Mouse (Mus musculus): ENCODE data around the gene Sh3tc1. TPM values are rescaled to one million over a fixed set of nuclear protein-coding genes. Genes with fewer than 3 reads are reported as not detected.

Sh3tc1 gene
- polyA plus RNA-seq, 1 experiment from 2014 or later: 6.2 TPM

GRCm38 (mm10) chr5:35690485-35691165, 49.2 kb downstream of the Sh3tc1 start:
- Histone ChIP-seq H3K27ac (ENCODE audit: low read length) (no peak overlapping the region), H3K4me2 (ENCODE audit: low read depth, low read length) (no peak overlapping the region)
- ATAC-seq (ENCODE audit: insufficient read depth, low FRiP score): no peak

GRCm38 (mm10) chr5:35689374-35689773, 50.4 kb downstream of the Sh3tc1 start:
- H3K27ac ChIP-seq (ENCODE audit: low read length): no peak overlapping the region
- no peaks in the 10 kb centered on the region for H3K36me3 ChIP-seq (ENCODE audit: control insufficient read depth, insufficient read depth, low read length)
- H3K27me3 ChIP-seq (ENCODE audit: control insufficient read depth, insufficient read depth, low read length): no peaks in the 10 kb centered on the region
- H3K4me2 ChIP-seq (ENCODE audit: low read depth, low read length): no peak overlapping the region
- H3K4me3 ChIP-seq (replicated peaks; ENCODE audit: low read length): no peak overlapping the region
- no peaks in the 10 kb centered on the region for H3K9me3 ChIP-seq (replicated peaks; ENCODE audit: control insufficient read depth, low read length)
- ATAC-seq (ENCODE audit: insufficient read depth, low FRiP score): no peak
- H3K4me1 ChIP-seq (ENCODE audit: control insufficient read depth, insufficient read depth, low read length): peaks cover 33% of the 10 kb centered on the region
- no peak overlapping the region for H3K9ac ChIP-seq (ENCODE audit: low read length)

More at GRCm38 (mm10) chr5:35690485-35691165, 49.2 kb downstream of the Sh3tc1 start:
- no peaks in the 10 kb centered on the region for H3K36me3 ChIP-seq (ENCODE audit: control insufficient read depth, insufficient read depth, low read length)
- no peak overlapping the region for H3K9ac ChIP-seq (ENCODE audit: low read length)
- H3K9me3 ChIP-seq (replicated peaks; ENCODE audit: control insufficient read depth, low read length): no peaks in the 10 kb centered on the region
- H3K27me3 ChIP-seq (ENCODE audit: control insufficient read depth, insufficient read depth, low read length): no peaks in the 10 kb centered on the region
- 79% methylated on average over 8 of the region's 8 CpGs for WGBS
- peaks cover 28% of the 10 kb centered on the region for H3K4me1 ChIP-seq (ENCODE audit: control insufficient read depth, insufficient read depth, low read length)
- no peak overlapping the region for H3K4me3 ChIP-seq (replicated peaks; ENCODE audit: low read length)

- H3K4me1 ChIP-seq (ENCODE audit: control insufficient read depth, insufficient read depth, low read length): peaks cover 38% of the 10 kb centered on the region
- no peaks in the 10 kb centered on the region for H3K36me3 ChIP-seq (ENCODE audit: control insufficient read depth, insufficient read depth, low read length)
- no peak overlapping the region for H3K4me2 ChIP-seq (ENCODE audit: low read depth, low read length)
- H3K4me3 ChIP-seq (replicated peaks; ENCODE audit: low read length): no peak overlapping the region
- H3K9me3 ChIP-seq (replicated peaks; ENCODE audit: control insufficient read depth, low read length): no peaks in the 10 kb centered on the region
- no peak overlapping the region for H3K9ac ChIP-seq (ENCODE audit: low read length)
- no peaks in the 10 kb centered on the region for H3K27me3 ChIP-seq (ENCODE audit: control insufficient read depth, insufficient read depth, low read length)
- WGBS: 69% methylated on average over 2 of the region's 2 CpGs
- ATAC-seq (ENCODE audit: insufficient read depth, low FRiP score): no peak
- no peak overlapping the region for H3K27ac ChIP-seq (ENCODE audit: low read length)
These were observed 50.9 kb downstream of the Sh3tc1 start for GRCm38 (mm10) chr5:35688851-35689250.

- ATAC-seq (ENCODE audit: insufficient read depth, low FRiP score): 0 out of 2 replicates have a peak, but pooled peaks have one; percentile 14
- Histone ChIP-seq H3K4me1 (ENCODE audit: control insufficient read depth, insufficient read depth, low read length) (peaks cover 39% of the 10 kb centered on the region), H3K9ac (ENCODE audit: low read length) (no peak overlapping the region), H3K36me3 (ENCODE audit: control insufficient read depth, insufficient read depth, low read length) (no peaks in the 10 kb centered on the region), H3K27ac (ENCODE audit: low read length) (no peak overlapping the region), H3K9me3 (replicated peaks; ENCODE audit: control insufficient read depth, low read length) (no peaks in the 10 kb centered on the region), H3K4me2 (ENCODE audit: low read depth, low read length) (no peak overlapping the region), H3K27me3 (ENCODE audit: control insufficient read depth, insufficient read depth, low read length) (no peaks in the 10 kb centered on the region), H3K4me3 (replicated peaks; ENCODE audit: low read length) (no peak overlapping the region)
- WGBS: 45% methylated on average over 5 of the region's 5 CpGs
These were observed 52.7 kb downstream of the Sh3tc1 start for GRCm38 (mm10) chr5:35687098-35687497.

GRCm38 (mm10) chr5:35686336-35686735, 53.5 kb downstream of the Sh3tc1 start:
- Histone ChIP-seq H3K9me3 (replicated peaks; ENCODE audit: control insufficient read depth, low read length) (no peaks in the 10 kb centered on the region), H3K4me3 (replicated peaks; ENCODE audit: low read length) (no peak overlapping the region), H3K9ac (ENCODE audit: low read length) (no peak overlapping the region), H3K27ac (ENCODE audit: low read length) (no peak overlapping the region), H3K4me1 (ENCODE audit: control insufficient read depth, insufficient read depth, low read length) (peaks cover 32% of the 10 kb centered on the region), H3K27me3 (ENCODE audit: control insufficient read depth, insufficient read depth, low read length) (no peaks in the 10 kb centered on the region), H3K4me2 (ENCODE audit: low read depth, low read length) (no peak overlapping the region), H3K36me3 (ENCODE audit: control insufficient read depth, insufficient read depth, low read length) (no peaks in the 10 kb centered on the region)
- no peak for ATAC-seq (ENCODE audit: insufficient read depth, low FRiP score)
- WGBS: 74% methylated on average over 4 of the region's 4 CpGs

- ATAC-seq (ENCODE audit: insufficient read depth, low FRiP score): no peak
- 50% methylated on average over 3 of the region's 3 CpGs for WGBS
- Histone ChIP-seq H3K4me1 (ENCODE audit: control insufficient read depth, insufficient read depth, low read length) (peaks cover 26% of the 10 kb centered on the region), H3K36me3 (ENCODE audit: control insufficient read depth, insufficient read depth, low read length) (no peaks in the 10 kb centered on the region), H3K4me2 (ENCODE audit: low read depth, low read length) (no peak overlapping the region), H3K27me3 (ENCODE audit: control insufficient read depth, insufficient read depth, low read length) (no peaks in the 10 kb centered on the region), H3K4me3 (replicated peaks; ENCODE audit: low read length) (no peak overlapping the region), H3K9me3 (replicated peaks; ENCODE audit: control insufficient read depth, low read length) (no peaks in the 10 kb centered on the region), H3K9ac (ENCODE audit: low read length) (no peak overlapping the region), H3K27ac (ENCODE audit: low read length) (no peak overlapping the region)
These were observed 54.7 kb downstream of the Sh3tc1 start for GRCm38 (mm10) chr5:35685079-35685478.

GRCm38 (mm10) chr5:35680958-35681357, 58.8 kb downstream of the Sh3tc1 start:
- Histone ChIP-seq H3K27me3 (ENCODE audit: control insufficient read depth, insufficient read depth, low read length) (peaks cover 10% of the 10 kb centered on the region; the same call in 1 of the 2 replicates), H3K9me3 (replicated peaks; ENCODE audit: control insufficient read depth, low read length) (no peaks in the 10 kb centered on the region), H3K4me3 (replicated peaks; ENCODE audit: low read length) (no peak overlapping the region), H3K36me3 (ENCODE audit: control insufficient read depth, insufficient read depth, low read length) (no peaks in the 10 kb centered on the region), H3K9ac (ENCODE audit: low read length) (no peak overlapping the region; the same call in 1 of the 2 replicates), H3K4me1 (ENCODE audit: control insufficient read depth, insufficient read depth, low read length) (peaks cover 31% of the 10 kb centered on the region), H3K4me2 (ENCODE audit: low read depth, low read length) (no peak overlapping the region), H3K27ac (ENCODE audit: low read length) (no peak overlapping the region)
- 48% methylated on average over 2 of the region's 2 CpGs for WGBS
- peak; percentile 49; the same call in 1 of the 2 replicates for ATAC-seq (ENCODE audit: insufficient read depth, low FRiP score)

GRCm38 (mm10) chr5:35679256-35680155, 60.3 kb downstream of the Sh3tc1 start, which contains the start of gene Htra3:
Gene Htra3 (minus strand): TSS chr5:35679782.
- Histone ChIP-seq H3K27me3 (ENCODE audit: control insufficient read depth, insufficient read depth, low read length) (peaks cover 10% of the 10 kb centered on the region; the same call in 1 of the 2 replicates), H3K4me1 (ENCODE audit: control insufficient read depth, insufficient read depth, low read length) (peaks cover 34% of the 10 kb centered on the region), H3K27ac (ENCODE audit: low read length) (peak within 1 kb of the TSS; percentile 65), H3K4me2 (ENCODE audit: low read depth, low read length) (peak within 1 kb of the TSS; percentile 84), H3K9ac (ENCODE audit: low read length) (peak within 1 kb of the TSS; percentile 84), H3K4me3 (replicated peaks; ENCODE audit: low read length) (peak within 1 kb of the TSS; percentile 57), H3K36me3 (ENCODE audit: control insufficient read depth, insufficient read depth, low read length) (no peaks in the 10 kb centered on the region), H3K9me3 (replicated peaks; ENCODE audit: control insufficient read depth, low read length) (no peaks in the 10 kb centered on the region)
- 8% methylated on average over 42 of the region's 42 CpGs for WGBS
- peak; percentile 48; the same call in 1 of the 2 replicates for ATAC-seq (ENCODE audit: insufficient read depth, low FRiP score)

- WGBS: 88% methylated on average over 7 of the region's 7 CpGs
- H3K9ac ChIP-seq (ENCODE audit: low read length): no peak overlapping the region
- no peak for ATAC-seq (ENCODE audit: insufficient read depth, low FRiP score)
- peaks cover 10% of the 10 kb centered on the region; the same call in 1 of the 2 replicates for H3K27me3 ChIP-seq (ENCODE audit: control insufficient read depth, insufficient read depth, low read length)
- H3K4me2 ChIP-seq (ENCODE audit: low read depth, low read length): peak overlapping the region; percentile 84; the same call in 1 of the 2 replicates
- no peak overlapping the region for H3K4me3 ChIP-seq (replicated peaks; ENCODE audit: low read length)
- no peaks in the 10 kb centered on the region for H3K9me3 ChIP-seq (replicated peaks; ENCODE audit: control insufficient read depth, low read length)
- peaks cover 52% of the 10 kb centered on the region for H3K4me1 ChIP-seq (ENCODE audit: control insufficient read depth, insufficient read depth, low read length)
- no peaks in the 10 kb centered on the region for H3K36me3 ChIP-seq (ENCODE audit: control insufficient read depth, insufficient read depth, low read length)
- H3K27ac ChIP-seq (ENCODE audit: low read length): no peak overlapping the region
These were observed 62.8 kb downstream of the Sh3tc1 start for GRCm38 (mm10) chr5:35676964-35677363.
